Mouse (Mus musculus): ENCODE measurements around the gene Btbd3.
A peak's percentile ranks its signal among the peaks of the same experiment; 100 is the strongest.

Btbd3 gene

GRCm38 (mm10) chr2:138405753-138406528, 149.6 kb downstream of the Btbd3 start:
- DNase-seq: peak; percentile 40

DNA sequence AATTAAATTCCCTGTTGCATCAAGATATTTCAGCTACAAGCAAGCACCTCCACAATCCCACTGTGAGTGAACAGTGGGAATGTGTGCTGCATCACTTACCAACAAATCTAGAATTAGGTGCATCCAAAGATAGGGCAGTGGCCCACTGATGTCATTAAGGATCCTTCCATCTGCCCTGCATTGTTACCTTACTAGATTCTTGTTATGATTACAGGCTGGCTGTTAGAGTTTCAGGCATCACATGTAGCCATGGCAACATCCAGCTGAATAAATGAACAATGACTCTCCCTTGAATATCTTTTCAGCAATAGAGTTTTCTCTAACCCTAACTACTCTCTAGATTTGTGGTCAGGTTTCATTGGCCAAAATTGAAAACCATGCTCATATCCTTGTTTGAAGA, 150.3 kb downstream of the Btbd3 start:
- no peak for DNase-seq

DNA sequence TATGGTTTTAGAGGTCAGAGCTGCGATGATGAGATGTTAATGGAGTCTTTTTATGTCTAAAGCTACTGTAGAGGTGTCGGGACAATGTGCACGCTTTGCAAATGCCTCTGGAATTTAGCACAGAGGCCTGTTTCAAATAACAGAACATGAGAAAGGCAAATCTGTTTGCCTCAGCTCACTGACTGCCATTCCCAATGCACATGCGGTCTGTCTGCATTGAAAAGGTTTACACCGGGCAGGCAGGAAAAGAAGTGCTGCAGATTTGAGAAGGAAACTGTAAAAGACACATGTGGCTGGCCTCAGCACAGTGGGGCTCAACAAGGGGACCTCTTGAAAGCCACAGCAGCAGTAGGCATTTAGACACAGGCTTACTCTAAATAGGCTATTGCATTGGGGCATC, 156.2 kb downstream of the Btbd3 start:
- DNase-seq: no peak

DNA sequence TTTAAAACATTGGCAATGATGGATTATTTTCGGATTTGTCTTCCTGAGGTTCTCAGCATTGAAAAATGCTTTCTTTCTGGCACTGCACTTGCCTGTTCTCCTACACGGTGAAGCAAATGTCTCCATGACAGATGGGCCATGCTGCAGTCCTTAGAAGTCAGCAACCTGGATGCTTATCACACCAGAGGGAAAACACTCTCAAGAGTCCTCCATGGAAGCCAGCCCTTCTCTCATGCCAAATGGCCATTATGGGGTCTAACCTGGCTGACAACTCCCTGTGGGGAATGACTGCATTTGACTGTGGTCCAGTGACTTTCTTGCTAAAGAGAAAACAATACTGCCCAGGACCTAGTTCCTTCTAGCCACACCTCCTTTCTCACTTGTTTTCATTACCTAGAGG, 166.0 kb downstream of the Btbd3 start:
- DNase-seq: no peak

DNA sequence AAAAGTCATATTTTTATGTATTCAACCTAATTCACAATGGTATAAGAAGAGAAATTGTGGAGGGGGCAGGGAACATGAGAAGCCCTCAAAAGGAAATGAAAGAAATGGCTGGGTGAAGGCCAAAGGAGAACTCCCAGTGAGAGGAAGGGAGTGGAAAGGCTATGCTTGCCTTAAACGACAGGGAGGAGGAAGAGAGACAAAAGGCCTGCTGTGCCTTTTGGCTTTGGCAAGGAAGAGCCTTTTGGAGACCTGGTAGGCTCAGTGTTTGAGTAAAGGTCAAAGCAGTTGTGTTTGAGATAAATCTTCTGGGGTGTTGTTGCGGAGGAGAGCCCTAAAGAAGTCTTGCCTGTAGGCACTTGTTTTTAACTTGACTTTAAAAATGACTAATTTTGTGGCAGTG, 175.6 kb downstream of the Btbd3 start:
- DNase-seq: no peak

- no peak for DNase-seq
Measured at GRCm38 (mm10) chr2:138446466-138446865, 190.1 kb downstream of the Btbd3 start.

- DNase-seq: no peak
Measured at GRCm38 (mm10) chr2:138446943-138447342, 190.6 kb downstream of the Btbd3 start.

DNA sequence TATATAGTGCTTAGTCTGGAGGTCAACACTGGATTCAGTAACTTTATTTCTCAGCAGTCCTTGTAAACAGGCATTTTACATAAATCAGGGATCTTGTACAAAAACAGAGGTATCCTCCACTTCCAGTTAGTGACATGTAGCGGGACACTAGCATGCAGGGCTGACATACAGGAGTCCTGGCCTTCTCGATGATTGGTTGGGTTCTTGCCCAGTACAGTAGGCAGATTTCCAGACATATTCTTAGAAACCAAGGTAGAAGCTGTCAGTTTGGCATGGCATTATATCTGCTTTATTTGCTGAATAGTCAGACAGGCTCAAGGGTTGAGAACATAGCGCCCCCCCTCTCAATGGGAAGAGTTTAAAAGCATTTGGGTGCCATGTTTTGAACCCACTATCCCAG, 191.3 kb downstream of the Btbd3 start:
- no peak for DNase-seq

DNA sequence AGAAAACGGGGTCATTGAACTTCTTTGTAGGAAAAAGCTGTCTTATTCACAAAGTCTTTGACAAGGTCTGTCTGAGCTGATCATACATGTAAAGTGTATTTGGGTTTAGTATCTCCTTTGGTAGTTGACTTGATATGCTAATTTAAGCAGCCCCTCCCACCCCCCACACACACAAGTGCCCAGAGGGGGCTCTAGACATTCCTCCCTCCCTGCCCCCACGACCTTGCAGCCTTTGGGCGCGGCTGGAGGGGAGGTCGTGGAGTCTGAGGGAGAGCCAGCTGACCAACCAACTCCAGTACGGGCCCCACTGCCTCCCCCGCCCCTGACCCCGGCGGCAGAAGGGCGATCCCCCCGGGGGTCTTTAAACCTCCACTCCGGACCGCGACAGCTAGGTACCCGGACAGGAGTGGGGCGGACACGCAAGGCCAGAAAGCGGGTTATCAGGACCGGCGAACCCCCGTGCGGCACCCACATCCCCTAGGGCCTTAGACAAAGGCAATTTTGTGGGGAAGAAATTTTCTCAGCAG, 211.7 kb downstream of the Btbd3 start:
- DNase-seq: no peak

DNA sequence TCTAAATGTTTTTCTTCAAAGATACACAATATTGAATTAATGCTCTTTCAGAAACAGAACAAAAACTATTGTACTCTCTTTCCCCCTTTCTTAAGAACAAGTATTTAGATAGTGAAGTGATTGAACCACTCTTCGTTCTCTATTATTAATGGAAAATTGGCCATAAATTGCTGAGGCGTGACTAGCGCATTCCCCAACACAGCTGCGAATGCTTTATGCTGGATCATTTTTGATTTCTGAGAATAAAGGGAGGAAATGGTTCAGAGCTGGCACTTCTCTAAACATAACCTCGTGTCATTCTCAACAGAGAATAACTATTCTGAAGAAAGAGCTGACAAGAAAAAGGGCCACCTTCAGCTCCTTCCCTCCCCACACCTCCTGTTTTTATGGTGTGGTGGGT, 217.0 kb downstream of the Btbd3 start:
- no peak for DNase-seq

- no peak for DNase-seq
Measured at GRCm38 (mm10) chr2:138476486-138476885, 220.1 kb downstream of the Btbd3 start.

DNA sequence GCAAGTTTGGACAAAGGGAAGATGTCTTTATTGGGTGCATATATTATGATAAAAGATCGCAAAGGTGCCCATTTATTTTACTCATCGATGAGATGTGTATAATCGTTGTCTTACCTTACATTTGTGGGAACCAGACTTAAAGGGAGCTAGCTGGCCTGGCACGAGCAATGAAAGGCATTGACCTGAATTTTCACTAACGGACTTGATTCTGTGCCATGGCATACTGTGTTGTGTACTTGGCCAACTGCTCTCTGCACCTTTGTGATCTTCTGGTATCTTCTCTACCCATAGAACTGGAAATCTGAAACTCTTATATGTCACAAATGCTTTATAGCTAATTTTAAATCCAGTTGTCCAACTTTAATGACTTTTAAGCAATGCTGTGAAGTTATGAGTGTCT, 220.9 kb downstream of the Btbd3 start:
- DNase-seq: no peak

DNA sequence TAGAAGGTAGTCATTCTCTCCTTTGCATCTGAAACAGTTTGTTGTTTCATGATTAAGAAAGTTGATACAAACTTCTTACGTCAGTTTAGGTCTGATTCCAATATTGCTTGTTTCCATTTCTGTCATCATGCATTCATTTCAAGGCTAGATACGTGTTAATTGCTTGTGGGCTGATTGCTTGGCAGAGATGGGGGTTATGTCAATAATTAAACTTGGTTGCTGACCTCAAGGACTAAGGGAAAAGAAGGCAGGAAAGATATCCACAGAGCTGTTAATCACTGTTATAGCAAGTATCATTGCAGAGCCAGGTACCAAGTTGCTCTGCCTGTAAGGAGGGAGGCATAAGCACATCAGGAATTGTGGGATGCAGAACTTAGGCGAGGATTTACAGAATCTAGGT, 226.2 kb downstream of the Btbd3 start:
- no peak for DNase-seq

GRCm38 (mm10) chr2:138484871-138485270, 228.5 kb downstream of the Btbd3 start:
- DNase-seq: no peak

DNA sequence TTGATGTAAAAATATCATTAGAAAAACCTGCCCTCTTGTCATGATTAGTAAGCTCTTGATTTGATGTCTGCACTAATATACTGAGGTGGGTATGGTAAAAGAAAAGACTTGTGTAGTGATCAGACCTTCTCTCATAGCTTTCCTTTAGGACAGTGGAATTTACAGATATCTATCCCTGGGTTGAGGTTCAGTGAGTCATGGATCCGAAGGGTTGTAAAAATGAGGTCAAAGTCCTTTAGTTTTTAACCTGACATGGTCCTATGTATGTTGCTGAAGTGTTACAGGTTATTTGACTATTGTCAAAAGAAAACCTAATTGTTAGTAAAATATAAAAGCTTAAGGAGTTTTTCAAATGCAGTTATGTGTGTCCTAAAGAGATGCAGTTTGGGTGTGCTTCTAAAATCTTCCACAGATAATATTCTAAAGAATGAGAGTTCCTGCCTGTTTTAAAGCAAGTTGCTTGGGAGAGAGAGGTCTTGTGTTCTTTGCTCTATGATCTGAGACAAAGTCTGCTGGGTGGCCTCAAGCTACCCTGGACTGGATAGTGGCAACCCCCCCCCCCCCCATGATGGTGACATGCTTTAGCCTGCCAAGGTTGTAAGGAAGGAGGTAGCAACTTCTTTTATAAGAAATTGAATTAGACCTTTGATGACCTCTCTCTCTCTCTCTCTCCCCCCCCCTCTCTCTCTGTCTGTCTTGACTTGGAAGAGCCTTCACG, 234.5 kb downstream of the Btbd3 start:
- no peak for DNase-seq

- DNase-seq: no peak
Measured at GRCm38 (mm10) chr2:138492176-138492575, 235.8 kb downstream of the Btbd3 start.

- no peak for DNase-seq
Measured at GRCm38 (mm10) chr2:138503866-138504380, 247.6 kb downstream of the Btbd3 start.

DNA sequence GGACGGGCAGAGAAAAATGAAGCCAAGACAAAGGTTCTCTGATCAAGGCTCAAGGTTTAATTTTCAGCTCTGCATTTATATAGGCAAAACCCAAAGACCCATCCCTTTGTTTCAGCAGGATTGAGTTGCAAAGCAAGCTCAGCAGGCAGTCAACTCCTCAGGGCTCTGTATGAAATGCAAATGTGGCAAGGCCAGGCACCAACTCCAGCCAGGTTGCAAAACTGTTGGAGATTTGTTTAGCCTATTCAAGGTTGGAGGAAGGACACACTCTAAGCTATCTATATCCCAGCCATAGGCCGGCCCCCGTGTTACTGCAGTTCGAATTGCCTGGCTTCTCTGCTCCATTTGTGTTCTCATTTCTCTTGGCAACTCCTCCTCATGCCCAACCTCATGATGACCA, 259.2 kb downstream of the Btbd3 start:
- no peak for DNase-seq

GRCm38 (mm10) chr2:138528461-138528860, 272.1 kb downstream of the Btbd3 start:
- DNase-seq: no peak

- no peak for DNase-seq
Measured at GRCm38 (mm10) chr2:138531160-138531967, 275.0 kb downstream of the Btbd3 start.

DNA sequence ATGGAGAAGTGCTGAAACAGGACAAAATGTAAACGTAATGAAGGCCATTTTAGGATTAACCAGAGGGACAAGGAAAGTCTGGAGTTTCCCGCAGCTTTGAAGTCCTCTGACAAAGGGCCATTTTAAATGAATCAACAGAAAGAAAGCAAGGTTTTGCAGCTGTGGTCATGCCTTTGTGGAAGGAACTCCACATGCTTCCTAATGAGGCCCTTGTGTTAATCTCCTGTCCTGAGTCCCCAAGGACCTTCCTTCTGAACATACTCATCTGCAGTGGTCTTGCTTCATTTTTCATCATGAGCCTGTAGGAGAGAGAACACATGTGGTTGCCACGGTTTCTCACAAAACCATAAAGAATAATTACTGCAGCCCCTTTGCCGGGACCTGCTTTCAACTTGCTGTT, 275.6 kb downstream of the Btbd3 start:
- no peak for DNase-seq

- DNase-seq: no peak
Measured at GRCm38 (mm10) chr2:138539655-138540054, 283.3 kb downstream of the Btbd3 start.

DNA sequence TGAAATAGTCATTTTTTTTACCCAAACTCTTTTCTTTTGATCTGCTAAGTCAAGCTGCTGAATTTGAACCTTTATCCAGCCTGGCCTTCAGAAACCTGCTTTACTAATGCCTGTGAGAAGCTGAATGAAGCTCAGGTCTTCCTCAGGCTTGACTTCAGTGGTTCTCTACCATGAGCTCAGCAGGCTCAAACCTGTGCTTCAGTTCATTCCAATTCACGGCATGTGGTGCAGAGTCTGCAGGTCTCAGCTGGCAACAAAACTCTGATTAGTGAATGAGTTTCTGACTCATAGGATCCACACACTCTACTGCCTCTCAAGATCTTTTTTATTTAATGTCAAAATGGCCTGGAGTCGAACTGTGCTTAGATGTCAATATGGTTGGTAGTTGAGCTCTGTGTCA, 292.6 kb downstream of the Btbd3 start:
- DNase-seq: no peak
